Mouse (Mus musculus) kidney, adult 11 months (tissue): ENCODE results near the gene Pnkd.
"Not testable (repeated sequence)": the region's sequence is repeated elsewhere in the genome, so short reads cannot be mapped to it uniquely, and the experiment has no call there.

ENCODE experiments used
- DNase-seq: peaks from one replicate; pipeline ENCODE4 v3.0.0; 2022

Pnkd gene

DNA sequence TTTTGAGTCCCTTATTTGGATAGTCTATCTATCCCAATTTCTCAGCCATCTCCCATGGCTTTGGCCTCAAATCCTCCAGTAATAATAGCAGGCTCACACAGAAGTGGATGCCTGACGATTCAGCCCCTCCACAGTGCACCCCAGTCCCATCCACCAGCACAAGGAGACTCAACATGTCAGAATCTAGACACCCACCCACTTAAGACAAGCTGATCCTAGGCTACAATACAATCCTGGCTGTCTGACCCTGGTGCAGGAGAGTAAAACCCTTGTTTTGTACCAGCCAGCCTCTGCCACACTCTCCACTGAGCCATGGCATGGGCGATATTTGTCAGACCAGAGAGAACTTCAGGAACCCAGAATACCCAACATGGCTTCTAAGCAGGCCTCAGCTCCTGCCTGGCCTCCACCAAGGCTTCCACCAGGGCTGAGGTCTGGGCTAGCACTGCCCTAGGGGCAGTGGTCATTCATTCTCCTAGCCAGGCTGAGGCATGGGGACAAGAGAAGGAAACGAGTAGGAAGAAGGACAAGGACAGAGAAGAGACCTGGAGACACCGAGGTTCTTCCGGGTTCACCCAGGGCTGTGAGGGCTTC is 13.5 kb downstream of the Pnkd start:
- no peak for DNase-seq

DNA sequence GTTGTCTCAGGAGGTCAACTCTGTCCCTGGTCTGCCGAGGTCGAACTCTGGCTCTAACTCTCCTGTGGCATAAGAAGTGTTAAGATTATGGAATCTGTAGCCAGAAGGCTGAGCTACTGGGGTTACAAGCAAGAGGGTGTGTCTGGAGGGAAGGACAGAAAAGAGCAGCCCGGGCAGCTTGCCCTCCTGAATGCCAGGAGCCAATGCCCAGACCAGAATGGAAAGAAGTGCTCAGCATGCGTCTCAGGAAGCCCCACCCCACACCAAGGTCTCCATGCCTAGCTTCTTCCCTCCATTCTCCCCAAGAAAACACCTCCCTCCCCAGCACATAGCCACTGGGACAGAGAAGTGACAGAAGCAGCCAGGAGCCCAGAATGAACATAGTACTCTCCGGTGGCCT is 14.3 kb downstream of the Pnkd start:
- DNase-seq = no peak

DNA sequence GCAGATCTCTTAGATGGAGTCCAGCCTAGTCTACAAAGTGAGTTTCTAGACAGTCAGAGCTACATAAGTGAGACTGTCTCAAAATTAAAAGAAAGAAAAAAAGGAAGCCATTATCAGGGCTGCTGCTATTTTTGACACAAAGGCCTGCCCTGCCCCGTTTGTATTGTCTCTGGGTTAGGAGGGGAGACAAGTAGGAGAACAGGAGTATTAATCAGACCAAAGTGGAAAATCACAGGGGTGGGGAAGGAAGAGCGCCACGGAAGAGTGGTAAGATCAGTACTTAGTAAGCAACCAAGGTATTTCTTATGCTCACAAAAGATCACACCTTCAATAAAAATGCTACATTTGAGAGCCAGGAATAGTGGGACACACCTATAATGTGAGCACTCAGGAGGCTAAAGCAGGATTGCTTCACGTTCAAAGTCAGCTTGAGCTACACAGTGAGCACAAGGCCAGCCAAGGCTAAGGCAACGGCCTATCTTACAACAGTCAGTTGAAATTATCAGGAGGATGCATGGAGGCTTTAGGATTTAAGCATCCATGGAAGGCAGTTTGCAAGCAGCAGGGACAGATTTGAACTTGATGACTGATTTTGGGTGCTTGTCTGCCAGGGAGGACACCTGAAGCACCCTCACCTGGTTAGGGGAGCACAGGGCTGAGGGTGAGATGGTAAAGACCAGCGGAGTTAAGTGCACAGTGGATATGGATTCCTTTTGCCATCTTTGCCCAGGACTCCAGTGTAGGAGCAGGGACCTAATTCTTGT is 15.8 kb downstream of the Pnkd start:
- no peak for DNase-seq

DNA sequence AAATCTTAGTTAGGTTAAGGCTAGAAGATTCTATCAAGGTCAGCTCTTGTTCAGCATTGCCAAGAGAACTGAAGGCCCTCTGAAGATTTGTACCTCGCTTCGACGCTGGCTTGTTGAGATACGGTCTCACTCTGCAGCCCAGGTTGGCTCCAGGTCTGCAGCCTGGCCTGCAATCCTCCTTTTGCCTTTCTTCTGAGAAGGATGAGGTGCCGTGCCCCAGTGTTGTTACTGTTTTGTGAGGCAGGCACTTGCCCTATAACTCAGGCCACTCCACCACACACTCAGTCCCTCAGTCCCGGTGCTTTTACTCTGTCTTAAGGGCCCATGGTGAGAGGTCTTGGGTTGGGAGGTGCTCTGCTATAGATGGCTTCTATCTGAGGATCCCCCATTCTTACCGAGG is 17.5 kb downstream of the Pnkd start:
- DNase-seq = no peak

DNA sequence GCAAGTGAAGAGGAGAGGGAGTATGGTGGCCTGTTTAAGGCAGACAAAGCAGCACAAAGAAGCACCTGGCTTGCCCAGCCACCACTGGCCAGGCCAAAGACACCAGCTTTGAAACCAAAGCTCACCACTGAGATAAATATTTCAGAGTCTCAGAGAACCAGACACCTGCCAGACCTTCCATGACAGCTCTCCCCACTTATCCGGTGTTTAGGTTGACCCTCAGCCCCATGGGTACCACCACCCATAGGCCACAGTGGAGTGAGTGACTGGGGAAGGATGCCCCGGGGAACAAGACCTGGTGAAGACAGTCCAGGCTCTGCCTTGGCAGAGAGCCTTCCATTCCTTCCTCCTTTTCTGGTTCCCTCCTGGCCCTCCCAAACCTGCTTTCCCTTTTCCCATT is 18.1 kb downstream of the Pnkd start:
- DNase-seq = no peak

DNA sequence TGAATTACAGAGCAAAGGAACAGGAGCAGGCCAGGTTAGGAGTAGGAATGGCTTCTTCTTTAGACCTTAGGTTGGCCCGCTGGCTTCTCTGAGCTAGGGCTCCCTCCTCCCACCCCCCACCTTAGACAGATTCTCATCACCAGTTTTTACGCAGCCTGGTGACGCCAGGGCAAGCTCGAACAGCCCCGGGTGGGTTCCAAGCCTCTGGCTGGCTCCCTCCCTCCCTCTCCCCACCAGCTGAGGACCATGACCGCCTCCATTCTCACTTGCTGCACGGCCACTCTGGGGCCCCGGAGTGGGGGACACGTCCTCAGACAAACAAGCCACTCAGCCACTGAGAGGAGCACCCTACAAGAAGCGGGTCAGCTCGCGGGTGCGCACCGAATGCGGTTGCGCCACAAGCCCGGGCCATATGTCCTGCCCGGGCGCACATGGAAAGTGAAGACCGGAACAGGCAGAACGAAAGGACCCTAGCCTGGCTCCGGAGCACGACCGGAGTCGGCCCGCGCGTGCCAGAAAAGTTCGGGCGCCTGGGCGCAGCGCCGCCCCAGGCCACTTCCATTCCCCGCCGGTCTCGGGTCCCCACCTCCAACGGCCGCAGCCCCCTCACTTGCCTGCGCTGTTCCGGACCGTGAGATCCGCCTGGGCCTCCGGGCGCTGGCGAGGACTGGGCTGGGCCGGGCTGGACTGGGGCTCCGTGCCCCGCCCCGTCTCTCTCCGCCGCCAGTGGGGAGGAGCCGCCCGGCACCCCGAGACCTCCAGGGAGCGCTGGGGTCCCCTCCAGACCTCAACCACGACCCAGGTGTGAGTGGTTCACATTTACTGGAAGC is 19.0 kb downstream of the Pnkd start:
- DNase-seq = peak; percentile 73

DNA sequence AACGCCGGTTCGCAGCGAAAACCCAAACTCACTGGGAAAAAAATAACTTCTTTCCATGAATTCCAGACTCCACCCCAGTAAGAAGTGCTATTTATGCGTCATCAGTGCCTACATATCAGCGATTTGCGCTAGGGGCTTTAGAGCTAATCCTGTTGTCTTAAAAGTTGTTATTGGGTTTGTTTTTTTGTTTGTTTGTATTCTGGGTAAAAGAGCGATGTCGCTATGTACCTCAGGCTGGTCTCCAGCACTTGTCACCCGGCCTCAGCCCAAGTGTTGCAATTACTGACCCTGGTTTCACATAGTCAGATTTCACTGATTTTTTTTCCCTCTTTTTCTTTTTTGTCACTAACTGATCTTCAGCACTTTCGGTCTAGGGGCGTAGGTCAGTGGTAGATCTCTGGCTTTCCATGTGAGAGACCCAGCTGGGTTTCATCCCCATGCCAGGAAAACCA is 19.6 kb downstream of the Pnkd start:
- no peak for DNase-seq

DNA sequence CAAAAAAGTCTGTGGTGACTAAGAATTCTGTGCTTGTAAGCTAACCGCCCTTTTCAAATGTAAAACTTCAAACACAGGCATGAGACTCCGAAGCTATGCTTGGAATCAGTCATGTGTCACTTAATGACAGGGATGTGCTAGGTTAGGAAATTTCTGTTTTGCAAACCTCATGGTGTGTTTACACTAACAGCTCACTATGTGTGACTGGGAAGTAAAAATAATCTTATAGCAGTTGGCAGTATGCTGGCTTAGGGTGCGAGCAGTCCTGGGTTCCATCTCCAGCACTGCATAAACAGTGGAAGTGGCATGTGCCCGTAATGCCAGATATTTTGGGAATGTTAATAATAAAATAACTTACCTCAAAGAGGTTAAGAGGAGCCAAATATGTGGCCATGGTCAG is 20.2 kb downstream of the Pnkd start:
- DNase-seq = no peak

DNA sequence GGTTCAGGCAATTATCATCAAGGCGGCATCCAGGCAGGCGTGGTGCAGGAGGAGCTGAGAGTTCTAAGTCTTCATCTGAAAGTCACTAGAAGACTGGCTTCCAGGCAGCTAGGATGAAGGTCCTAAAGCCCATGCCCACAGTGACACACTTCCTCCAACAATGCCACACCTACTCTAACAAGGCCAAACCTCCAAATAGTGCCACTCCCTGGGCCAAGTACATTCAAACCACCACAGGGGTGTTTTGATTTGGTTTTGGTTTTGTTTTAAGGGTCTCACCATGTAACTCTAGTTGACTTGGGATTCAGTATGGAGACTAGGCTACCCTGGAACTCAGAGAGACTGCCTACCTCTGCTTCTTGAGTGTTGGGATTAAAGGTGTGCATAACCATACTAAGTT is 20.8 kb downstream of the Pnkd start, which contains the start of gene Tmbim1:
Gene Tmbim1, minus strand, starts transcription at position 101 of the 400 bp plus-strand sequence.
- no peak for DNase-seq

DNA sequence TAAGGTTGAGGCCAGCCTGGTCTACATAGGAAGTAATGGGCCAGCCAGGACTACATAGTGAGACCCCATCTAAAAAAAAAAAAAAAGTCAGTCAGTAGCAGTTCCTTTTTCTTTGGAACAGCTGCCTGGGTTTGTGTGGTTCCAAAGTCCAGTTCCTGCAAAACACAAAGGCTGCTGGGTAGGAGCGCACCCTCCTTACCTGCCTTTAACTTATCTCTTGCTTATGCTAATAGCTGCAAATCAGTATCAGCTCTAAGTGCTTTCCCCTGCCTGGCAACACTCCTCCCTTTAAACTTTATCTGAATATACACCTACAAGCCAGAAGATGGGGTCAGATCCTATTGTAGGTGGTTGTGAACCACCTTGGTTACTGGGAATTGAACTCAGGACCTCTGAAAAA is 22.4 kb downstream of the Pnkd start:
- DNase-seq = no peak

DNA sequence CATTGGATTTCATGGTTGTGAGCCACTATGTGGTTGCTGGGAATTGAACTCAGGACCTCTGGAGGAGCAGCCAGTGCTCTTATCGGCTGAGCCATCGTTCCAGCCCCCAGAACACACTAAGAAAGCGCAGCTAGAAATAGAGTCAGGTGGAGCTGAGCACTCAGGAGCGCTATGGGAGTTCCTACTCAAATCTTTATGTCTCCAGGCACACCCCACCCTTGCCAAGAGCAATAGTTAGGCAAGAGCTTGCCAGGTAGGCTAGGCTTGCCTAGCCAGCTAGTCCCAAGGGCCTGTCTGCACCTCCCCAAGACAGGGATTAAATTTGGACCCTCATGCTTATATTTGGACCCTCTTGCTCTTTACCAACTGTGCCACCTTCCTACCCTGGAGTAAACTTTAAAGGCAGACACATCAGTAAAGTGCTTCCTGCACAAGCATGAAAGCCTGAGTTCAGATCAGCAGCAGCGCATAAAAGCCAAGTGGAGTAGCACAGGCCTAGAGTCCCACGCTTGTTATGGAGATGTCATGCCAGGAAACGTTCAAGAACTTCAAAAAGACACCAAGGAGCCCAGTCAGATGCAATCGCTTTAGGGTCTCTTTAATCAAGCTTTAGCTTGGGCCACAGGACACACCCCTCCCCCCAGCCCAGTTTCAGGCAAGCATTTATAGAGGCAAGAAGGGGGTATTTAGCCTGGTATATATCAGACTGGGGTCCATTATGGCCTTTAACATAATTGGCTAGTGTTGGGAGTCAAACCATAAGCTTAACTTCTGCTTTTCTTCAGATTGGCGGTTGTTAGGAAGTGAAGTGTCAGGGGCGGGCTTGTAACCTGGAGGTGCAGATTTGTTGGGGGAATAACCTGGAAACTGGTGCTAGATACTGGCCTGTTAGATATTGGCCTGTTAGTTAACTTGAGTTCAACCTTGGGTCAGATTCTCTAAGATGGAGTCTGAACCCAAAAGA is 23.6 kb downstream of the Pnkd start:
- DNase-seq = no peak

DNA sequence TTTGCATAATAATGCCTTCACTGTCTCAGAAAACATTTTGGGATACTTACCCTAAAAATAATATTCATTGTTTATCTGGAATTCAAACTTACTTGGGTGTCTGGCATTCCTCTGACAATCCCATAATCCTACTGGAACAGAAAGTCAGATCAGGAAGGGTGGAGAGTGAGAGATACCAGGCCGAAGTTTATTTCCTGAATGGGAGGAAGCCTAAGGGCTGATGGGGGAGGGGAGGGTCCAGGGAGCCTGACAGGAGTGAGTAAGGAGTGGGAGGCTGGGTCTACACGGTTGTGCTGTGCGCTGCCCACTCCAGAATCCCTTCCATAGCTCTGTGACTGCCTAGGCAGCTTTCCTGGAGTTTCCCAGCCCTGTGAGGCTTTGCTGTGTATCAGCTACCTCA is 25.0 kb downstream of the Pnkd start:
- DNase-seq = no peak

DNA sequence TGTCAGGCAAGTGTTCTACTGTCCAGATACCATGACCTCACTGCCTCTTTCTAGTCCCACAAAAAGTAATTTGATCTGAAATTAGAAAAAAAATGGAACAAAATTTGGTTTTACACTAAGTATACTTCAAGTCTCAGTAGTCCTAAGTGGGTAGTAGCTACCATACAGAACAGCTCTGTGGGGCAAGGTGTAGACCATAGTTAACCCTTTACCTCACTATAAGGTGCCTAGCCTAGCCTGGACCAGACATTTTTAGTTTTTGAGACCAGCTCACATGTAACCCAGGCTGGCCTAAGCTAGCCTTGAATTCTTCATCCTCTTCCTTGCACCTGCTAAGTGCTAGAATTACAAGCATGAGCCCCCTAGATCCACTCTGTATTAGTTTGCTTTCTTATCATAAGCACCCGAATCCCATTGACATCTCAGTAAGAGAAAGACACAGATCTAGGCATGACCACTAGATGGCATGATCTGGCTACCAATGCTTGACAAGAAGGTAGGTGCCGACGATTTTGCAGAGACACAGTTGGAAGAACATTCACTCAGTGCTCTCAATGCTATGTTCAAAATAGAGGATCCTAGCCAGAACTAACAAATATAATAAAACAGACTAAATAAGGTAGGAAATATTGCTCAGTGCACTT is 28.4 kb downstream of the Pnkd start:
- peak; percentile 60 for DNase-seq

DNA sequence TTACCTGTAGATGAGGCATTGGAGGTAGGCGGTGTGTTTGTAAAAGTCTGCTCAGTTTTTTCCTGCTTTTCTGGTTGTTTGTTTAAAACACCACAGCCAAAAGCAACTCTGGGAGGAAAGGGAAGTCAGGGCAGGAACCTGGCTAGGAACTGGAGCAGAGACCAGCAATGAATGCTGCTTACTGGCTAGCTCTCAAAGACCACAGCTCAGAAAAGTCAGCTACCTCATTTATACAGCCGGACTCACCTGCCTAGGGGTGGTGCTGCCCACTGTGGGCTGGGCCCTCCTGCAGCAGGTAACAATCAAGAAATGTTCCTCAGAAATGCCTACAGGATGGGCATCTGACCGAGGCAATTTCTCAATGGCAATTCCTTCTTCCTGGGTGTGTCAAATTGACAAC is 30.1 kb downstream of the Pnkd start:
- no peak for DNase-seq

DNA sequence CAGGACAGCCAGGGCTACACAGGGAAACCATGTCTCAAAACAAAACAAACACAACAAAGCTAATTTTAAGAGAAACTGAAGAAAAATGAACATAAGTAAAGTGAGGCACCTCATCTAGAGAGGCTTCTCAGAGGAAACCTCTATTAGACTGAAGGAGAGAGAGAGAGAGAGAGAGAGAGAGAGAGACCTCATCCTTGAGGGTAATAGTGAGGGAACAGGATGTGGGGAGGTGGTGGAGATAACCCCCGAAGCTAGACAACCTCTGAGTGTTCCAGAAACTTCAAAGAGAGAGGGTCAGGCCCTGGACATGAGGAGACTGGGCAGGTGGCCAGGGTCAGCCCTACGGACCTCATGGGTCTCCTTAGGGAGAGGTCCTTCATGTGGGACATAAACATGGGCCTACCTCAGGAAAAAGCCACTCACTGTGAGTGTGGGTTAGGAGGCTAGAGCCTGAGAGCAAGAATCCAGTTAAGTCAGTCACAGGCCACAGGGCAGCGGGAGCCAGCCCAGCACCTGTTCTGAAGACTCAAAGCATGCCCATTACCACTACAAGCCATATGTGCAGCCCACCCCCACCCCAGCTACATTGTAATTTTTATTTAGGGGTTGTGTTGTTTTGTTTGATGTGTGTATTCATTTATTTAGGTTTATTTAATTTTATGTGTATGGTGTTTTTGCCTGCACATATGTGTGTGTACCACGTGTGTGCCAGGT is 31.5 kb downstream of the Pnkd start:
- no peak for DNase-seq

DNA sequence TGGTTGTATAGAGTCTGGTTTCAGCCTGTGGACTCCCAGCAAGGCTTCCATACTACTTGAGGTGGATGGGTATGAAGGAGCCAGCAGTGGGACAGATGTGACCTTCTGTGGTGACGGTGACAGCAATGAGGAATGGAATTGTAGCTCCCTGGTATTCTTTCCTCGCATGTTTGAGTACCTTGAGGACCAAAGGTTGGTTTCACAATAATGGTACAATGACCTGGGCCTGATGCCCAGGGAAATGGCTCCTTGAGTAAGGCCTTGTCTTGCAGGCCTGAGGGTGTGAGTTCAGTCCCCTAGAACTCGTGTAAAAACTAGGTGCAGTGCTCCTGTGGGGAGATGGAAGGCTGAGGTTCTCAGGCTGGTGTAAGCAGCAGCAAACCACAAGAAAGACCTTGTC is 34.0 kb downstream of the Pnkd start:
- DNase-seq = no peak

DNA sequence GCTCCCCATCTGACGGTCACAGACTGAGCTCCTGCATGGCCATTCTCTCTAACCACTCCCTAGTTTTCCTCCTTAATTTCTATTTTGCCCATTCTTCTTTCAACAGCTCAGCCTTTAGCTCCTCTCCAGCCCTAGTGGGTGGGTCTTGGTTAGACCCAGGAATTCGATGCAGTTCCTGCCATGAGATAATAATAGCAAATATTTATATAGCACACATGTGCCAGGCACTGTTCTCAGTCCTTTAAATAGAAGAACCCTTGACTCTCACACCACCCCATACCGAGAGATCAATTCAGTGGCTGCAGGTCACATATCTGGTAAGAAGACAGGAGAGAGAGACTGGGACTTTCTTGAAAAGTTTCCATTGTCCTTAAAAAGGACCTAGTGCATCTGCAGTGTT is 36.7 kb downstream of the Pnkd start:
- DNase-seq = no peak

DNA sequence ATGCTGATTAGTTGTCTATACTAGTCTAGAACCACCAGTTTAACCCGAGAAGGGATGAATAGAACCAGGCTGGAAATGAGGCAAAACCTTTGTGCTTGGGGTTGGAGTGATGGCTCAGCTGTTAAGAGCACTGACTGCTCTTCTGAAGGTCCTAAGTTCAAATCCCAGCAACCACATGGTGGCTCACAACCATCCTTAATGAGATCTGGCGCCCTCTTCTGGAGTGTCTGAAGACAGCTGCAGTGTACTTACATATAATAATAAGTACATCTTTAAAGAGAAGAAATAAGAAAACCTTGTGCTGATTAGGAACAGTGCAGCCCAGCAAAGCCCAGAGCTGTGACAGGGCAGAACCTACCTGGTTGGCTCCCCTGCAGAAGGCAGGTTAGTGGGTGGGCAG is 42.2 kb downstream of the Pnkd start:
- DNase-seq = not testable (repeated sequence)

DNA sequence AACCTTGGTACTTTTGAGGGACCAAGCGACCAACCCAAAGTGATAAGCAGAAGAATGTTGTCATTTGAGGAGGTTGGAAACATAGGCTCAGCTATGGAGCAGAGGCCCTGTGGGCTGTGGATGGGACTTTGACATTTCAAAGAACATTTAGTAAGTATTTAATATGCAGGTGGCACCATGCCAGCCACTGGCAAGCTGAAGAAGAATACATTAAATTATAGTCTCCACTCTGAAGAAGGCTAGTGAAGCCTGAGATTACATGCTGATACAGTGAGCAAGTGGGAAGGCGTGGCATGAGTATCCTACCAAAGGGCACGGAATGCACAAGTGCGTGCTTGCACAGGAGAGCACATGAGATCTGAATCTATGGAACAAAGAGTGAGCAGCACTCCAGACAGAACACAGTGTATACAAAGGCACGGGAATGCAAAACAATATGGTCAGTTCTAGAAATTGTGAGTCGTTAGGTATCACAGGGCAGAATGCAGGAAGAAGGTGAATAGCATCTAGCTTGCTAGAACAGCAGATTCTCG is 45.2 kb downstream of the Pnkd start:
- peak; percentile 50 for DNase-seq

DNA sequence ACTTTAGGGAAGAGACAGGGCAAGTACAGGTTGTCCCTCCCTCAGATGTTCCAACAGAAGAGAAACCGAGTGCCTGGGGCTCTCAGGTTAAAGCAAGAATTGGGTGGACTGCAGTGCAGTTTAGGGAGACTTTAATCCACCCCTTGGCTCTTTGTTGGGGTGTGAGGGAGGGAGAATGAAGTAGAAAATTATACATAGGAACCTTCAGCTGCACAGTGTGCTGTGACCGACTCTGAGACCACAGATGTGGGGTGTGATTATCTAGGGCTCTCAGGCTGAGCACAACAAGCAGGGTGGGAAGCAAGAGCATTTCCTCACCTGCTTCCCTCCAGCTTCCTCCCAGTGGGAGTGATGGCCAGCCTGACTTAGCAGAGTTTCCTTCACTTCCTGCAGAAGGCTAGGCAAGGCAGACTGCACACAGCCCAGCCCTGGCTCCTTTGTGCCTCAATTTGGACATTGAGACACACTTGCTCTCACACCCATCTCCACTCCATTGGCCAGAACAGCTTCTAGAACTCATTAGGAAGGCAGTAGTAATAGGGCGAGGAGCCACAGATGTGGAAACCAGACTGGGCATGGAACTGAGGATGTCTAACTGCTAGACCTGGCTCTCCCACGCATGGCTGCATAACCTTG is 46.4 kb downstream of the Pnkd start:
- DNase-seq = no peak
